Mouse (Mus musculus) erythroblast, embryonic 14.5 days (primary cell): Measurements from ENCODE around the gene Cul9.

Source experiments
- GATA1 ChIP-seq: IDR thresholded peaks from 2 replicates; pipeline ENCODE4 v1.6.1; 2012; ENCODE audit warnings: low read length, inconsistent platforms, mixed read lengths
- TAL1 ChIP-seq: IDR thresholded peaks from 3 replicates; pipeline ENCODE4 v1.6.1; 2012; ENCODE audit warnings: low read length, inconsistent platforms, mixed read lengths

- TF ChIP-seq TAL1 (no peak), GATA1 (no peak)
Observed at GRCm38 (mm10) chr17:46574535-46574934, 28.3 kb upstream of the Cul9 start.
